Mouse (Mus musculus) spleen, adult 2 months (tissue): ENCODE results near the gene Gpr153. TPM values are rescaled to one million over a fixed set of nuclear protein-coding genes. Genes with fewer than 3 reads are reported as not detected.

Experiments used
- DNase-seq, 2 experiments: peaks; one replicate each; pipeline versions ENCODE4 v3.0.0 to v3.0.0-alpha.2; 2012 to 2021; ENCODE audit warnings: low spot score in 2 of 2, low read depth in 1 of 2
- H3K27ac ChIP-seq: fragments of 200-500 bp; 2 replicates; pipeline ENCODE4 v1.5.1; 2012; ENCODE audit warnings: low read length, inconsistent platforms; ENCODE audit not compliant: insufficient read depth
- H3K27me3 ChIP-seq: fragments of 200-500 bp; 2 replicates; pipeline ENCODE4 v1.6.1; 2012; ENCODE audit warnings: mild to moderate bottlenecking, moderate library complexity, low read length, inconsistent platforms; ENCODE audit not compliant: control insufficient read depth, insufficient read depth
- H3K36me3 ChIP-seq: fragments of 200-500 bp; 2 replicates; pipeline ENCODE4 v1.6.1; 2012; ENCODE audit warnings: mild to moderate bottlenecking, low read length, inconsistent platforms; ENCODE audit not compliant: control insufficient read depth, insufficient read depth
- H3K4me1 ChIP-seq: fragments of 200-500 bp; 2 replicates; pipeline ENCODE4 v1.6.1; 2011; ENCODE audit warnings: inconsistent platforms; ENCODE audit not compliant: control insufficient read depth, insufficient read depth, insufficient read length
- H3K4me3 ChIP-seq: fragments of 200-500 bp; 2 replicates; pipeline ENCODE4 v1.5.1; 2011; ENCODE audit warnings: mild to moderate bottlenecking, inconsistent platforms; ENCODE audit not compliant: insufficient read depth, insufficient read length; ENCODE audit errors: extremely low read depth
- CTCF ChIP-seq: fragments of 200-500 bp; IDR thresholded peaks from 2 replicates; pipeline ENCODE4 v1.5.1; 2011; ENCODE audit warnings: mild to moderate bottlenecking, inconsistent platforms; ENCODE audit not compliant: insufficient read depth, insufficient read length, insufficient replicate concordance; ENCODE audit errors: extremely low read depth
- POLR2A ChIP-seq: fragments of 200-500 bp; IDR thresholded peaks from 2 replicates; pipeline ENCODE4 v1.6.1; 2011; ENCODE audit warnings: low read depth, low read length, inconsistent platforms
- WGBS: fragments of 180-500 bp; shearing (Covaris S2); methylation state at CpG from one replicate; pipeline ENCODE4 v1.1.7; 2018; 5-methylcytosine and 5-hydroxymethylcytosine counted together
- polyA plus RNA-seq: library from polyadenylated mRNA; depleted of rRNA; stranded (reverse); fragments of >200 nt; gene quantifications from 2 replicates; pipeline ENCODE4 v1.2.3, GENCODE M21; 2012

The Gpr153 gene
- polyA plus RNA-seq, 1 experiment: 10.5 TPM

- 8% methylated on average over 26 of the region's 26 CpGs for WGBS
- Histone ChIP-seq H3K36me3 (no peaks in the 10 kb centered on the region), H3K27ac (no peak overlapping the region), H3K4me1 (peaks cover 15% of the 10 kb centered on the region), H3K27me3 (peaks cover 24% of the 10 kb centered on the region), H3K4me3 (no peak overlapping the region)
- no peak for TF ChIP-seq CTCF
- no peak for TF ChIP-seq POLR2A
- peak in 1 of 2 experiments; percentile 46 for DNase-seq
Measured at GRCm38 (mm10) chr4:152286887-152287286, 12.9 kb downstream of the Gpr153 start.

GRCm38 (mm10) chr4:152287317-152288120 is 13.5 kb downstream of the Gpr153 start:
- H3K4me3 ChIP-seq: no peak overlapping the region
- no peaks in the 10 kb centered on the region for H3K36me3 ChIP-seq
- WGBS: 21% methylated on average over 19 of the region's 19 CpGs
- no peak for TF ChIP-seq CTCF
- TF ChIP-seq POLR2A: no peak
- H3K27ac ChIP-seq: no peak overlapping the region
- H3K4me1 ChIP-seq: peaks cover 15% of the 10 kb centered on the region
- no peak for DNase-seq
- H3K27me3 ChIP-seq: peaks cover 28% of the 10 kb centered on the region

- no peak for DNase-seq
- Histone ChIP-seq H3K27ac (no peak overlapping the region), H3K4me1 (peaks cover 6% of the 10 kb centered on the region), H3K36me3 (no peaks in the 10 kb centered on the region), H3K4me3 (no peak overlapping the region), H3K27me3 (peaks cover 21% of the 10 kb centered on the region)
- WGBS: 61% methylated on average over 18 of the region's 18 CpGs
- TF ChIP-seq CTCF: no peak
- no peak for TF ChIP-seq POLR2A
Measured at GRCm38 (mm10) chr4:152288398-152288945, 14.4 kb downstream of the Gpr153 start.

GRCm38 (mm10) chr4:152290385-152290784 is 16.4 kb downstream of the Gpr153 start:
- Histone ChIP-seq H3K27ac (no peak overlapping the region), H3K27me3 (peaks cover 21% of the 10 kb centered on the region), H3K36me3 (no peaks in the 10 kb centered on the region), H3K4me3 (no peak overlapping the region), H3K4me1 (peaks cover 6% of the 10 kb centered on the region)
- DNase-seq: no peak
- 3% methylated on average over 39 of the region's 39 CpGs for WGBS
- TF ChIP-seq CTCF (no peak), POLR2A (no peak)

GRCm38 (mm10) chr4:152290991-152291390 is 17.0 kb downstream of the Gpr153 start:
- no peak for DNase-seq
- Histone ChIP-seq H3K36me3 (no peaks in the 10 kb centered on the region), H3K27ac (no peak overlapping the region), H3K4me1 (peaks cover 6% of the 10 kb centered on the region), H3K27me3 (peaks cover 21% of the 10 kb centered on the region), H3K4me3 (no peak overlapping the region)
- no peak for TF ChIP-seq CTCF
- WGBS: 15% methylated on average over 11 of the region's 11 CpGs

GRCm38 (mm10) chr4:152291562-152291961 is 17.5 kb downstream of the Gpr153 start, which contains the start of gene Hes3:
Gene Hes3 (minus strand): TSS chr4:152291662.
- DNase-seq: no peak
- 41% methylated on average over 6 of the region's 6 CpGs for WGBS
- H3K4me1 ChIP-seq: peaks cover 8% of the 10 kb centered on the region
- peaks cover 16% of the 10 kb centered on the region for H3K27me3 ChIP-seq
- H3K27ac ChIP-seq: no peak within 1 kb of the TSS
- TF ChIP-seq POLR2A (no peak), CTCF (no peak)
- H3K4me3 ChIP-seq: no peak within 1 kb of the TSS
- no peaks in the 10 kb centered on the region for H3K36me3 ChIP-seq

GRCm38 (mm10) chr4:152292102-152292765 is 18.2 kb downstream of the Gpr153 start:
- H3K4me3 ChIP-seq: no peak overlapping the region
- H3K27me3 ChIP-seq: peaks cover 14% of the 10 kb centered on the region
- H3K36me3 ChIP-seq: no peaks in the 10 kb centered on the region
- 50% methylated on average over 12 of the region's 12 CpGs for whole genome bisulfite sequencing
- no peak for TF ChIP-seq CTCF
- no peak for TF ChIP-seq POLR2A
- no peak overlapping the region for H3K27ac ChIP-seq
- no peak for DNase-seq
- peaks cover 6% of the 10 kb centered on the region for H3K4me1 ChIP-seq
